ENCODE assay signal across 8 mouse cellular contexts in the genomic region with DNA sequence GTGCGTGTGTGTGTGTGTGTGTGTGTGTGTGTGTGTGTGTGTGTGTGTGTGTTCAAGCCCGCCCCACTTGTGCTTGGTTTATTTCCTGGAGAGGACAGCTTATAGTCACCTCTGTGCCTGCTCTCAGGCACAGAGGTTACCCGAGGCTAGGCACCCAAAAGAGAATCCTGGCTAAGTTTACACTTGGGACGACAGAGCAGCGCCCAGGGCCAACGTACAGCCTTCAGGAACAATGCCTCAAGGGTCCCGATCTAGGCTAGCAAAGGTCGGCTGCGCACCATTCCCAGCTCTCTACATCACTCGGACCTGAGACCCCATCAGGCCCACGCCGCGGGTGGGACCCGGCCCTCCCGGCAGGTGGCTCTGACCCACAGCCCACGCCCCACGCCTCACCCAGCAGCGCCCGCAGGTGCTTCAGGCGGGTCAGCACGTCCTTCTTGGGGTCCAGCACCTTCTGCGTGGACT. TPM values are rescaled to one million over a fixed set of nuclear protein-coding genes. Genes with fewer than 3 reads are reported as not detected.
DNase-seq lines count a peak whose midpoint lies in the region; ATAC-seq lines count a peak whose summit lies in the region.

No protein-coding gene starts in this region.

- H3K4me3 ChIP-seq in heart, embryonic 14.5 days (ENCODE audit: control insufficient read depth in 1 of 2, insufficient read depth in 1 of 2, low read depth in 1 of 2, low read length in 2 of 2): peak overlapping the region; percentile 62 to 94
- peak overlapping the region; percentile 85 for H3K4me3 ChIP-seq in embryonic facial prominence, embryonic 14.5 days (ENCODE audit: low read depth, low read length)
- peak overlapping the region; percentile 82 for H3K4me3 ChIP-seq in limb, embryonic 11.5 days (ENCODE audit: low read depth, low read length)

- H3K36me3 ChIP-seq in heart, embryonic 14.5 days (ENCODE audit: control insufficient read depth, insufficient read depth, low read length): no peaks in the 10 kb centered on the region
- no peaks in the 10 kb centered on the region for H3K36me3 ChIP-seq in embryonic facial prominence, embryonic 14.5 days (ENCODE audit: control insufficient read depth, insufficient read depth, low read length)
- H3K36me3 ChIP-seq in limb, embryonic 11.5 days (ENCODE audit: control insufficient read depth, insufficient read depth, low read length): no peaks in the 10 kb centered on the region

- H3K9ac ChIP-seq in heart, embryonic 14.5 days (ENCODE audit: low read length): peak overlapping the region; percentile 96
- peak overlapping the region; percentile 84 for H3K9ac ChIP-seq in embryonic facial prominence, embryonic 14.5 days (ENCODE audit: low read depth, low read length)
- H3K9ac ChIP-seq in limb, embryonic 11.5 days (ENCODE audit: low read length): peak overlapping the region; percentile 84

- ATAC-seq in heart, embryonic 14.5 days (ENCODE audit: insufficient number of reproducible peaks, insufficient read depth, low FRiP score, low read depth): peak; percentile 10
- ATAC-seq in CD4-positive, CD25-positive, alpha-beta regulatory T cell, adult 4 months: peak; percentile 28
- ATAC-seq in embryonic facial prominence, embryonic 14.5 days (ENCODE audit: low read depth): peak; percentile 23
- ATAC-seq in limb, embryonic 11.5 days (ENCODE audit: insufficient number of reproducible peaks, low FRiP score, low TSS enrichment, low read depth): peak; percentile 52

- H3K9me3 ChIP-seq in heart, embryonic 14.5 days (ENCODE audit: control insufficient read depth, low read length): no peaks in the 10 kb centered on the region
- H3K9me3 ChIP-seq in embryonic facial prominence, embryonic 14.5 days (ENCODE audit: control insufficient read depth, low read length): no peaks in the 10 kb centered on the region
- no peaks in the 10 kb centered on the region for H3K9me3 ChIP-seq in limb, embryonic 11.5 days (ENCODE audit: control insufficient read depth, low read length)

- peak overlapping the region; percentile 27 to 75 for H3K27ac ChIP-seq in heart, embryonic 14.5 days (replicated peaks in 1 of 2; ENCODE audit: control insufficient read depth in 1 of 2, insufficient read depth in 1 of 2, low read depth in 2 of 2, low read length in 2 of 2)
- H3K27ac ChIP-seq in embryonic facial prominence, embryonic 14.5 days (replicated peaks; ENCODE audit: low read depth, low read length): peak overlapping the region; percentile 34; the same call in 1 of the 2 replicates
- H3K27ac ChIP-seq in limb, embryonic 11.5 days (replicated peaks; ENCODE audit: low read depth, low read length): no peak overlapping the region

- peak overlapping the region; percentile 79 for H3K4me2 ChIP-seq in heart, embryonic 14.5 days (ENCODE audit: low read length)
- H3K4me2 ChIP-seq in embryonic facial prominence, embryonic 14.5 days (ENCODE audit: low read depth, low read length): peak overlapping the region; percentile 89
- H3K4me2 ChIP-seq in limb, embryonic 11.5 days (ENCODE audit: low read depth, severe bottlenecking): peak overlapping the region; percentile 85

- DNase-seq in heart, postnatal 25 days (ENCODE audit: low spot score): no peak
- DNase-seq in embryonic facial prominence, embryonic 14.5 days (ENCODE audit: low spot score): peak; percentile 9
- DNase-seq in limb, embryonic 11.5 days (ENCODE audit: low spot score): no peak
- DNase-seq in naive thymus-derived CD4-positive, alpha-beta T cell, adult 2 months (ENCODE audit: low read depth): peak; percentile 73
- no peak for DNase-seq in gastrocnemius, adult 18-20 months (ENCODE audit: low spot score)
- no peak for DNase-seq in left cerebral cortex, postnatal 36 days (ENCODE audit: low spot score in 2 of 2)

- H3K27me3 ChIP-seq in heart, embryonic 14.5 days (ENCODE audit: control insufficient read depth, insufficient read depth, low read length): no peaks in the 10 kb centered on the region
- H3K27me3 ChIP-seq in embryonic facial prominence, embryonic 14.5 days (replicated peaks; ENCODE audit: control insufficient read depth, insufficient read depth, low read length): no peaks in the 10 kb centered on the region
- H3K27me3 ChIP-seq in limb, embryonic 11.5 days (ENCODE audit: control insufficient read depth, insufficient read depth, low read length): no peaks in the 10 kb centered on the region

- intact Hi-C loops in heart, postnatal 25 days (cut with DNase I): loop anchor here (10.0 kb wide), 2 partner anchors 343 to 503 kb away; partner anchors contain the start of genes Kiz and Xrn2
- intact Hi-C loops in left cerebral cortex, postnatal 36 days (cut with DNase I): no loop called here

- 0% methylated on average over 21 of the region's 22 CpGs for WGBS in heart, embryonic 14.5 days
- WGBS in embryonic facial prominence, embryonic 14.5 days: 1% methylated on average over 16 of the region's 22 CpGs
- under 1% methylated on average over 22 of the region's 22 CpGs for WGBS in limb, embryonic 11.5 days

- H3K4me1 ChIP-seq in heart, embryonic 14.5 days (ENCODE audit: control insufficient read depth in 2 of 2, insufficient read depth in 2 of 2, low read length in 2 of 2): peaks cover 5 to 17% of the 10 kb centered on the region in 2 experiments
- peaks cover 3% of the 10 kb centered on the region; the same call in 1 of the 2 replicates for H3K4me1 ChIP-seq in embryonic facial prominence, embryonic 14.5 days (ENCODE audit: control insufficient read depth, insufficient read depth, low read length)
- peaks cover 4% of the 10 kb centered on the region; the same call in 1 of the 2 replicates for H3K4me1 ChIP-seq in limb, embryonic 11.5 days (ENCODE audit: control insufficient read depth, insufficient read depth, low read length)

RNA-seq across cellular contexts. Expression of gene Ralgapa2, which starts 0.7 kb away (rescaled TPM):
- polyA plus RNA-seq in heart, embryonic 14.5 days (2014; fragmentation: Nextera tagmentation; extraction: Ambion mirVana): 11.0 and 13.0 TPM in 2 replicates
- 10 to 100 TPM; 40.4 to 46.1 TPM for total RNA-seq in heart, postnatal 25 days (2021)
- polyA plus RNA-seq in CD4-positive, CD25-positive, alpha-beta regulatory T cell, adult 4 months (2017; shearing (Covaris generic)): 10 to 100 TPM; 11.1 to 11.2 TPM
- 4.9 and 6.3 TPM in 2 replicates for polyA plus RNA-seq in embryonic facial prominence, embryonic 14.5 days (2014; fragmentation: Nextera tagmentation; extraction: Ambion mirVana)
- 6.4 and 7.4 TPM in 2 replicates for polyA plus RNA-seq in limb, embryonic 11.5 days (2014; fragmentation: Nextera tagmentation; extraction: Ambion mirVana)
- total RNA-seq in gastrocnemius, adult 18-20 months (2021): 1 to 10 TPM; 8.3 to 9.3 TPM
- total RNA-seq in left cerebral cortex, postnatal 36 days (2021): 10 to 100 TPM; 18.8 to 29.0 TPM

Comparison
In these comparisons a context has a peak if more than half of its experiments do, and no peak if none do; other contexts are left out.
1. DNase-seq: peak in embryonic facial prominence, embryonic 14.5 days (single experiment) and naive thymus-derived CD4-positive, alpha-beta T cell, adult 2 months (single experiment); none in heart, postnatal 25 days (single experiment), limb, embryonic 11.5 days (single experiment), gastrocnemius, adult 18-20 months (single experiment) and left cerebral cortex, postnatal 36 days (0 of 2).
2. Peak in every context shown above with its lines, with median percentiles within 50 percentile points of each other: ATAC-seq, H3K4me2 ChIP-seq, H3K4me3 ChIP-seq and H3K9ac ChIP-seq.